Mouse (Mus musculus): ENCODE data around the gene Dock6.
"Not testable (repeated sequence)": the region's sequence is repeated elsewhere in the genome, so short reads cannot be mapped to it uniquely, and the experiment has no call there.

Gene Dock6

DNA sequence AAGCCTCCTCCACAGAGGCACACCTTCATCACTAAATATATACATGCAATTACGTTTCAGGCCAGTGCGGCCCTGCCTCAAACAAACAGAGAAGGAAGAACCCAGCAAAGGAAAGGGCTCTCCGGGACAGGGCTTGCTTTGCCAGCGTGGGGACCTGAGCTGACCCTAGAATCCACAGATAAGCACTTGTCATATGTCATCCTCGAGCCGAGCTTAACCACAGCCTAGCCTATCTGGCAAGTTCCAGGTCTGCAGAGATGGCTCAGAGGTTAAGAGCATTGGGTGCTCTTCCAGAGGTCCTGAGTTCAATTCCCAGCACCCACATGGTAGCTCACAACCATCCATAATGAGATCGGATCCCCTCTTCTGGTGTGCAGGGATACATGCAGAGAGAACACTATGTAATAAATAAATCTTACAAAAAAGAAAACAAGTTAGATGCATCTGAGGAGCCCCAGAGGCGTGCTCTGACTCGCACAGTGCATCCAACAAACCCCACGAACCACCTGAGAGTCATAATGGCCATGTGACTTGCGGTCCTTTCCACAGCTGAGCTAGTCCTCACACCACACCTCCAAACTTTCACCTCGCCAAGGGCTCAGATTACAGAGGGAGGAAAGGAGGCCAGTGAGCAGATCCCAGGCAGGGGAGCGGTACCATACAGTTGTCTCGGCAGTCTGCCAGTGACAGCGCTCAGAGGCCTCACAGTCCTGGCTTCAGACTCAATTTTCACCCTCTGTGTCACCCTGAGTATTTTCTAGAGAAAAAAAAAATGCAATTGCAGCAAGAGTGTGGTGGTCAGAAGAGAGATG lies 70.6 kb downstream of the Dock6 start:
- no peak for DNase-seq (ENCODE audit: low spot score)

DNA sequence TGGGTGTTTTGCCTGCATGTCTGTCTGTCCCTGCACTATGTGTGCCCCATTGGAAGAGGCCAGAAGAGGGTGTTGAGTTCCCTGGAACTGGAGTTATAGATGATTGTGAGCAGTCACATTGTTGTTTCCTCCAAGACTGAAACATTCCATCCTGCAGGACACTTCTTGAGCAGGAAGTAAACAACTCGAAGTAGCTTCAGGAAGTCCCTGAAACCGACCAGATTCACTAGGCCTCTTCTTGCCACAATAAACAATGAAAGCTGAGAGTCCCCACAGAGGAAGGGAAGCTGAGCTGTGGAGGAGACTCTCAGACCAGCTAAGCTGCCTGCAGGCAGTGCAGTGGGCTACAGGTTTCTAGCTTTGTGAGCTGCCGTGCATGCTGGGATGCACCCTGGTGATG lies 74.7 kb downstream of the Dock6 start:
- no peak for DNase-seq (ENCODE audit: low spot score)

DNA sequence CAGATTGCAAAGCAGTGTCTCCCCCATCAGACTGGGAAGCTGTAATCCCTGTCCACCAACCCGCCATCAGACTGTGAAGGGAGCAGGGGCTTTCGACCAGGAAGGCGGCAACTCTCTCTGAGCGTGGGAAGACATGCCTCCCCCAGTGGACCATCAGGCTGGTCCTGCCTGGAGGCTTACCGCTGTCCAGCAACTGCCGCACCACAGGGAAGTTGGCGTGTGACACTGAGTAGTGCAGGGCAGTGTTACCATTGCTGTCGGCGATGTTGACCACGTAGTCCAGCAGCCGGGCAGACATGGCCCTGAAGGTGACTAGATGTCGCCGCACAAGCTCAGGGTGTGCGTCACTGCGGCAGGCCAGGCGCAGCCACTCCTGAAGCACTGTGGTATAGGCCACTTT lies 78.1 kb downstream of the Dock6 start:
- DNase-seq (ENCODE audit: low spot score): no peak

DNA sequence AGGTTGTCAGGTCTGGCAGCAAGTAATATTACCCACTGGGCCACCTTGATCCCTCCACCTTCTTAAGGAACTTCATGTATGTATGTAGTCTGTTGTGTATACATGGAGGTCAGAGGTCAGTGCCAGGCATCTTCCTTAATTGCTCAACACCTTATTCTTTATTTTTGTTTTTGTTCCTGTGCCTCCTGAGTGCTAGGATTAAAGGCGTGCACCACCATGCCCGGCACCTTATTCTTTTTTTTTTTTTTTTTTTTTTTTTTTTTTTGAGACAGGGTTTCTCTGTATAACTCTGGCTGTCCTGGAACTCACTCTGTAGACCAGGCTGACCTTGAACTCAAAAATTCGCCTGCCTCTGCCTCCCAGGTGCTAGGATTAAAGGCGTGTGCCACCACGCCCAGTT lies 79.0 kb downstream of the Dock6 start:
- not testable (repeated sequence) for DNase-seq (ENCODE audit: low spot score)

DNA sequence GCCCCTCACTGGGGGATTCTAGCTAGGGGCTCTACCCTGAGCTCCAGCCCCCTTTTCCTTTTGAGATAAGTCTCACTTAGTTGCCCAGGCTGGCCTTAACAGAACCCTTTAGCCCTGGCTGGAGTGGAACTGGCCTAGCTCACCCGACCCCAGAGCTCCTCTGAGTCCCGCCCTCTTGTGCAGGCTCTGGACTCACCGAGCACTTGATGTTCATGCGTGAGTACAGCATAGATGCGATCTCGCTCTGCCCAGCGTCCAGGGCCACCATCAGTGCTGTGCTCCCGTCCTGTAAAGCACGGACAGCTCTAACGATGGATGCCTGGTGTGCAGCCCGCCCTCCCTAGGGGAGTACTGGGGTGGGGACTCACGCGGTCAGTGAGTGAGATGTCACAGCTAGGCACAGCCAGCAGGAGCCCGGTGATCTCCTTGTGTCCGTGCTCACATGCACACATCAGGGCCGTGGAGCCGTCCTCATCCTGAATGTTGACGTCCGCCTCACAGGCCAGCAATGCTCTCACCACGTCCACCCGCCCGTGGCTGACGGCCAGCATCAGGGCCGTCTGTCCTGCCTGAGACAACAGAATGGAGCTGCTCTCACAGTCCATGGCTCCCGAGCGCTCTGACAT lies 82.8 kb downstream of the Dock6 start:
- DNase-seq (ENCODE audit: low spot score): no peak

DNA sequence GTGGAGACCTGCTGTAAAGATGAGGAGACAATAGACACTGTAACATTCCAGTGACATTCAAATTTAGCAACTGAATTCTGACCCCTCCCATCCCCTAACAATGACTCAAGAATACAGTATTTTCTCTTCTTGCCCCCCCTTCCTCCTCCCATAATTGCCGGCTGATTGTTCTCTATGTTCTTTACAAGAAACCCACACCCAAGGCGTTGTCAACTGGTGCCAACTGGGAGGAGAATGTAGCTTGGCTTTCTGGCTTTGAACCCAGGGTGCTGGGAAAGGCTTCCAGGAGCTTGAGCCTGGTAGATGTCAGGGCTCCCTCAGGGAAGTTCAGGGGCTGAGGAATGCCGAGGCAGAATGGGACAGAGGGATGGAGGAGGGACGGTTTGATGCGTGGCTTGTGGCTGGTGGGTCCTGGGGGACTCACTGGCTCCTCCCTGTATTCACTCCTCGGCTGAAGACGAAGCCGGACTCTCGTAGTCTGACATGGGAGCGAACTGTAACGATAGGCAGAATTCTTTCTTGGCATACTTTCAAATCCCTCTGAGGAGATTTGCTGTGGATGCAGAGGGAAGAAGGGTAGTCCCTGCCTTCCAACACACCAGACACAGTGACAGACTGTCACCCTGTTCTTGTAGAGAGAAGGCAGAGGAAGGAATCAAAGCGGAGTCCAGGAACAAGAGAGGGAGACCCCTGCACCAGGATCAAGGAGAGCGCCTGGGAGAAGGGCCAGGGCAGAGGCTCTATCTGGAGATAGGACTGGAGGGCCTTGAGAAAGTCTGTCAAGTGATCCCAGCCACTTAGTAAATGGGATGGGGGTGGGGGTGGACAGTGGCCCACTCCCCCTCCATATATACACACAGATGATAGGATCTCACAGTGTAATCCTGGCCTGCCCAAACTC lies 83.7 kb downstream of the Dock6 start:
- DNase-seq (ENCODE audit: low spot score): peak; percentile 70

DNA sequence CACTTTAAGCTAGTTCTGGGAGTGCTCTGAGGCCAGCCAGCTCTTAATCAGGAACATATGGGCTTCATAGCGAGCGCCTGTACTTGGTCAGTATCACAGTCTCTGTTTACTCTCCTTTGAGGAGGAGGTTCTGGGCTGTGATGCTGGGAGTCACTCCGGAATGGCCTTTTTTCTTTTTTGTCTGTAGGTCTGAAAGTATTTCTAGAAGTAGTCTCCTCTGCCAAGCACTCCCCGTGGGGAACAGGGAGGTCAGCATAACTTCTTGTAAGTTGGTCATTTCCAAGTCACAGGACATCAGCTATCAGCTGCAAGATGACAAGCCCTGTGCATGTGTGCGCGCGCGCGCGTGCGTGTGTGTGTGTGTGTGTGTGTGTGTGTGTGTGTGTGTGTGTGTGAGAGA lies 84.5 kb downstream of the Dock6 start:
- DNase-seq (ENCODE audit: low spot score): peak; percentile 33

DNA sequence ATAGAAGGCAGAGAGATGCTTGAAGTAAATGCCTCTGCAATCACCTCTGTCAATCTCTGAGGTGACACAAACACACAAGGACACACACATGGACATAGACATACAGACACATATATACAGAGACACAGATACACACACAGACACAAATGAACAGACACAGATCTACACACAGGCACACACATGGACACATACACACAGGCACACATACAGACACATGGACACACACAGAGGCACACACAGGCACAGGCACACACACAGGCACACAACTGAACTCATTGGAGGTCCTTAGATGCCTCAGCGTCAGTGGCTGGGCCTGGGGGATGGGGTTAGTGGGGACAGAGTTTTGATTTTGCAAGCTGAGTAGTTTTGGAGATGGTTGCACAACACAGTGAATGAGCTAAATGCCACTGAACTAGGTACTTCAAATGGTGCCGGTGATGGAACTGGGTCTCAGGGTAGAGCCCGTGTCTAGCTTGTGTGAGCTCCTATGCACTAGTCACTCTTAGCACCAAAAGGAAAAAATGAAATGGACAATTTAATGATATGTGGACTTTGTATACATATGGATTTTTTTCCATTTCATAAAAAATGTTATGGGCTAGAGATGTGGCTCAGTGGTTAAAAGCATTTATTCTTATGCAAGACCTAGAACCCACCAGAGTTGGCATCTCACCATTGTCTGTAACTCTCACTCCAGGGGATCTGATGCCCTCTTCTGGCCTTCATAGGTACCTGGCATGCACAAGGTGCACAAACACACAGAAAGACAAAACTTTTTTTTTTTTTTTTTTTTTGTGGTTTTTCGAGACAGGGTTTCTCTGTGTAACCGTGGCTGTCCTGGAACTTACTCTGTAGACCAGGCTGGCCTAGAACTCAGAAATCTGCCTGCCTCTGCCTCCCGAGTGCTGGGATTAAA lies 88.1 kb downstream of the Dock6 start:
- no peak for DNase-seq (ENCODE audit: low spot score)

DNA sequence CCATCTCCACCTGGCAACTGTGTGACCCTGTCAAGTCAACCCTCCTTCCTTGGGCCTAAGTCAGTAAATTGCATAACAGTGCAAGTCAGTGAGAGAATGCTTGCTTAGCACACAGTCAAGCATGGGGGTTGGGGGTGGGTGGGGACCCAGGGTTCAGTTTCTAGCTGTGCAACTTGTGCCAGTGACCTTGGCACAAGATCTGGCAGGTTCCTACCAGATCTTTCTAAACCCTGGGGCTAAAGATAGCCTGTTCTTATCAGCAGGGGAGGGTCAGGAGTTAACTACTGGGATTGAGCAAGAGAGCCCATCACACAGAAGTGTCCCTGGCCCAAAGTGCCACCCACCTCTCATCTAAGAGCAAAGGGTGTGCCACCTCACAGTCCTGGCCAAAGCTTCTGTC lies 90.3 kb downstream of the Dock6 start:
- peak; percentile 32 for DNase-seq (ENCODE audit: low spot score)

DNA sequence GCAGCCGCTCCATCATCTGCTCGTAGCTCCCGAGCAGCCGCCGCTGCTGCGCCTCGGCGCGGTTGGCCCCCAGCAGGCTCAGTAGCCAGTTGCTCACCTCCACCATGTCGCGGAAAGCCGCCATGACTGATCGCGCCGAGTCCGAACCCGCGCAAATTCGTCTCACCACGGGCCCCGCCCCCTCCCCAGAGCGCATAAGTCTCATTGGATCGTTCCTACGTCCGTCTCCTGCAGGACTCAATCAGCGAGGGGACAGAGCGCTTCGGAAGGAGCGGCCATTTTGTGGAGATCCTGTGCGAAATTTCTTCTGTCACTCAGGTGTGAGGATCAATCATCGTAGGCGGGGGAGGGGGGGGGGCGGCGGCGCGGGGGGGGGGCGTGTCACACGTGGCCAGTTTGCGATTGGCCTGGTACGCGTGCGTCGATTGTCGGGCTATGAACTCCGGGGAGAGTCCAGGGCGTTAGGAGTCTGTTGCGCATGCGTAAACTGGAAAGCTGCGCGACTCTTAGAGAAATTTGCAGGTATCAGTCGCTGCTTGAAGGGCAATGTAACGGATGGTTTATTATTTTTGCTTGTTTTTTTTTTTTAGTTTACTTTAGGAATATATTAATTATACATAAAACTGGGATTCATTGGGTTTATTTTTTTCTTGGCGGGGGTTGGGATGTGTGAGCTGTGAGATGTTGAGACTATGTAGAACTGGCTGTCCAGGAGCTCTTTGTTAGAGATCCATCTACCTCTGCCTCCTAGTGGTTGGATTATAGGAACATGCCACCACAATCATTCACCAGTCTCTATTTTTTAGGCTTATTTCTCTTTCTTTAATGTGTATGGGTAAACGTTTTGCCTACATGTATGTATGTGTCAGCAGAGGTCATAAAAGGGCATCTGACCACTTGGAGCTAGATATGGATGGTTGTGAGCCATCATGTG lies 92.0 kb downstream of the Dock6 start, which contains the start of gene Spc24:
Spc24 (minus strand) TSS at position 149 of the 934 bp plus-strand sequence.
- DNase-seq (ENCODE audit: low spot score): peak; percentile 92

DNA sequence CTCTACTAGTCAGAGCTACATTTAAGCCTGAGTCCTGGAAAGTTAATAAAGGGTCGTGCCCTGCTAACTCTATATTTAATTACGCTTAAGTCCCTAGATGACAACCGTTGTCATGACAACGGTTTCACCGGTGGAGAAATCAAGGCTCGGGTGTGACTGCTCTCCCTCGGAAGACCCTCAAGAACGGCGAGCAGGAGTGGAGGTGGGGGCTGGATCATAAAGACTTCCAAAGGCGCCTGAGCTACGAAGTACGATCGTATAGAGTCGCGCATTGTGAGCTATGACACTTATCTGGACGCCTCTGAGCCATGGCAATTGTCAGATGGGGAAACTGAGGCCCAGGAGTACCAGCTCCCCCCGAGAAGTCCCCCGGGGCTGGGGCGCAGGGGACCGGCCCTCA lies 92.7 kb downstream of the Dock6 start:
- DNase-seq (ENCODE audit: low spot score): no peak

DNA sequence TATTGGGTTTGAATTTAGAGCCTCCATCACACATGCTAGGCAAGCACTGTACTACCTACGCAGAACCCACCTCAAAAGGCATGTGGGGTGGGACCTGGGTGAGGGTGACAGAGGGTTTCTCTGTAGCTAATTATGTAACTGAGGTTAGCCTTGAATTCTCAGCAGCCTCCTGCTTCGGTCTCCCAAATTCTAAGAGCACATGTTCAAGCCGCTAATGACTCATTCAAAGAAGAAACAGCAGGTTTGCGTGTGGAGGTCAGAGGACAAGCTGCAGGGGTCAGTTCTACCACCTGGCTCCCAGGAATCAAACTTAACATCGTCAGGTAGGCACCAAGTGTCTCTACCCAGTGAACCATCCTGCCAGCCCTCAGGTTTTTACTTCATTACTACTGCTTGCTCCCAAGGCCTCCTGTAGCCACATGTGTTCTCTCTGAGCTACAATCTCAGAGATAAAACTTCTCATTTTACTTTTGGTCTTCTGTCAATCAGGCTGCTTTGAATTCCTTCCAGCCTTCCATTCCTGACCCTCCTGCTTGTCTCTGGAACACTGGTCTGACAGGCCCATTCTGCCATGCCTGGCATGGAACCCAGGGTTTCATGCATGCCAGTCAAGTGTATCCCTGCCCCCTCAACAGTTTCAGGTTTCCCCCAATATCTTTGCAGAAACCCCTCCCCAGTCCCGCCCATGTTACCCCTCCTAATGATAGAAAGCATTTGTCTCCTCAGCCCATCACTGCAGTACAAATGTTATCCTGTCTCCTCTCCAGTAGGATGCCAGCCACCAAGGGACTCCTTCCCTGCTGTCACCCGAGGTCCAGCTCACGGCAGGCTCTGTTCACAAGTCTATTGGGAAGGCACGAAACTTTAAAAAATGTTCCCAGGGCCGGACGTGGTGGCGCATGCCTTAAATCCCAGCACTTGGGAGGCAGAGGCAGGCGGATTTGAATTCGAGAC lies 93.6 kb downstream of the Dock6 start:
- DNase-seq (ENCODE audit: low spot score): no peak

DNA sequence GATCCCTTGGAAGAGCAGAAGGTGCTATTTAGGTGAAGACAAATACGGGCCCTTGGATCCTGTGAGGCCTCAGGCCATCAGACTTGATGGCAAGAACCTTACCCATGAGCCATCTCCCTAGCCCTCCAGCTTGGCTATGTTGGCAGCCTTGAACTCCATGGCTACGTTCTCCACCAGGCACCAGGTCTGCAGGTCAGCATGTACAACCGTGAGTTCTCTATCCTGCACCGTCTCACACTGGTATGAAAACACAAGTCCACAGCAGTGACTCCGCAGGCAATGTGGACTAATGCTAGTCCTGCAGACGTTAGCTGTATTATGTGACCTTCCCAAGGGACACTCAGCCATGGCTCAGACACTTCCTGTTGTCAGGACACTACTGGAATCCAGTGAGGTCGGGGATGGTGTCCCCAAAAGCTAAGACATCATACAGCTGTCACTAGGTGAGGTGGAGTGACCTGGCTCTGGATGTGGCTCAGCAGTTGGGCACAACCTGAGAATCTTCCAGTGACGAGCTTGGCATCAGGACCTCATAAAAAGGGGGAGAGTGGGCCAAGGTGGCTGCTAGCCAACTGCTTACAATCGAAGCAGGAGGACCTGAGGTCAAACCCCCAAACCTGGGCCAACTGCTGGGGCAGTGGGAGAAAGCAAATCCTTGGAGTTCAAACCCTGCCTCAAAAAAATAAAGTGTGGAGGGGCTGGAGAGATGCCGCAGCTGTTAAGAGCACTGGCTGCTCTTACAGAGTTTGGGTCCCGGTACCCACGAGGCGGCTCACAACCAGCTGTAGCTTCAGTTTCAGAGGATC lies 97.7 kb downstream of the Dock6 start:
- no peak for DNase-seq (ENCODE audit: low spot score)

DNA sequence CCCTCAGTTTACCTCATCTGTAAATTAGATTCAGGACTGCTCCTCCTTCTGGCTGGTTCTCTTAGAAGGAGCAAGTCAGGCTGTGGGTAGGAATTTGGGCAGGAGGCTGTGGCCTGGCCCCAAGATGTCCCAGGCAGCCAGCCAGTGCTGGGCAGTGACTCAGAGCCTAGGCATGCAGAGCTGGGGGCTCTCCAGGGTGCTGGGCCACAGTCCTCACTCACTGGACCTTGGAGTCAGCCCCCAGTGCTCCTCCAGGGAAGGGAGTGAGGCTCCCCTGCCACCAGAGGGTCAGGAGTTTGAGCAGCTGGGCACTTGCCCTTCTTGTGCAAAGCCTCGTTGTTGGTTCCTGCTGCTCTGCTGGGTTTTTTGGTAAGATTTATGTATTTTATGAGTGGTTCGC lies 98.4 kb downstream of the Dock6 start:
- DNase-seq (ENCODE audit: low spot score): peak; percentile 84

DNA sequence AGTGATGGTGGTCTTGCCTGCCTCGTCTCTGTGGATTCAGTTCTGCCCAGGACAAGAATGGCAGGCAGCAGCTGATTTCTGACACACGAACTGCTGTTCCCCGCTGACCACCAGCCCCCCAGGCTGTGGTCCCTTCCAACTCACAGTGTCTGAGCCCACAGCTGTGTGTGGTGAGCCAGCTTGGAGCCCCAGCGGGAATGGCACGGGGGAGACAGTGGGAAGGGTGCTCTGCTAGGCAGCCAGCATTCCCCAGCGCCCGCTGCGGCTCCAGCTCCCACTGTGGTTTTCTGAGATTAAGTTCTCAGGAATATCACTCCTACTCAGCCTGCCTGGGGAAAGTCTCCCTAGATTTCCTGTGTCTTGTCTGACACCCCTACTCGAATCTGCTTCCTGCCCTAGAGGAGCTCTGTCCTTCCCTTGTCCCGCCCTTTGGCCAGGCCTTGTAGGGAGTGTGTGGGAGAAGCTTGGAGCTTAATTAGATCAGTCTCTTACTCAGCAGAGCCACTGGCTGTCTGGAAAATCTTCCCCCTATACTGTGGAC lies 100.1 kb downstream of the Dock6 start:
- peak; percentile 70 for DNase-seq (ENCODE audit: low spot score)

DNA sequence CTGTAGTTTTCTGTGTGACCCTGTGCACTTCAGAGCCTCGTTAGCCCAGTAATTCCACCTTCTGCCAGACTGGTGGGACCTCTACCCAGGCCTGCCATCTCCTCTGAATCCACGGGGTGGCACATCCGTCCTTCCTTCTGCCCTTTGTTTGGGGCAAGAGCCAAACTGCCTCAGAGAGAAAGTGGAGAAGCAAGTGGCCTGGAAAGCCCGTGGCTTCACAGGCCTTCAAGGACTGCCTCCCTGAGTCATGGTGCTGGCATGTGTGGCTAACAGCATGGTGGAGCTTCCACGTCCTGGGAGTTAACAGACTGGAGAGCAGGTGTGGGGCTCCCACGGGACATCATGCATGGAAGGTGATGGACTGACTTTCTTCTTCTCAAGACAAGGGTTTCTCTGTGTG lies 101.1 kb downstream of the Dock6 start:
- DNase-seq (ENCODE audit: low spot score): peak; percentile 67

DNA sequence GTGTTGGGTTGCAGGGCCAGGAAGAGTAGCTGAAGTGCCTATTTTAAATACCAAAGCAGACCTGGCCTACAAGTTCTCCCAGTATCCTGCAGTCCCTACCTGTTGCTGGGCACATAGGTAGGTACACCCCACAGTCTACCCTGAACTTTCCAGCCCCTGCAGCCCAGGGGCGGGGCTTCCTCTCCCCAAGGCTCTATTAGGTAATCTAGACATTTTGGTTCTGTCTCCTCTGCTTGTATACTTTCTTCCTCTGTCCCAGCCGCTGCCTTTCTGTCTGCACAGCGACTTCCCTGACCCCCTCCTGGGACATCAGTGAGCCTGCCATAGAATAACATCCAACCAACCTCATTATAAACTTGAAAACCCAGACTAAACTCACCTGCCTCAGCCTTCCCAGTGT lies 102.1 kb downstream of the Dock6 start:
- no peak for DNase-seq (ENCODE audit: low spot score)
